Mouse (Mus musculus) CH12.LX (cell line): ENCODE data around the gene Oxct1. TPM values are rescaled to one million over a fixed set of nuclear protein-coding genes. Genes with fewer than 3 reads are reported as not detected.

Experiments used
- DNase-seq: peaks from one replicate; pipeline ENCODE4 v3.0.0-alpha.2; 2013; ENCODE audit errors: extremely low read depth
- H3K27ac ChIP-seq: 2 replicates; pipeline ENCODE4 v1.5.1; 2012; ENCODE audit warnings: low read depth, mild to moderate bottlenecking, control low read depth, moderate library complexity; ENCODE audit not compliant: insufficient read depth
- H3K27me3 ChIP-seq: replicated peaks from 2 replicates; pipeline ENCODE3; 2012; ENCODE audit warnings: inconsistent platforms
- H3K36me3 ChIP-seq, 2 experiments: replicated peaks in 1 of 2; 2 replicates each; pipeline versions ENCODE3 to v1.6.1; 2012; ENCODE audit warnings: inconsistent platforms in 1 of 2, low read length in 1 of 2, mild to moderate bottlenecking in 1 of 2, mixed read lengths in 1 of 2, moderate library complexity in 1 of 2; ENCODE audit not compliant: control insufficient read depth in 1 of 2, insufficient read depth in 1 of 2
- H3K4me1 ChIP-seq, 2 experiments: 2 replicates each; pipeline ENCODE4 v1.6.1; 2012; ENCODE audit warnings: inconsistent platforms in 1 of 2, moderate library complexity in 1 of 2; ENCODE audit not compliant: insufficient read depth in 2 of 2, control insufficient read depth in 1 of 2
- H3K4me2 ChIP-seq: 2 replicates; pipeline ENCODE4 v1.6.1; 2012; ENCODE audit warnings: low read depth, mild to moderate bottlenecking, control low read depth; ENCODE audit not compliant: poor library complexity, insufficient read depth, severe bottlenecking
- H3K4me3 ChIP-seq, 3 experiments: fragments of 150-350 bp in 1 of 3; sonication (generic) in 1 of 3; replicated peaks in 1 of 3; 2 replicates each; pipeline versions ENCODE3 to v1.5.1; 2011 to 2012; ENCODE audit warnings: low read depth in 2 of 3, low read length in 2 of 3, mild to moderate bottlenecking in 2 of 3, moderate library complexity in 2 of 3, control low read depth in 1 of 3, improper control_type of control experiment in 1 of 3, inconsistent platforms in 1 of 3, mixed read lengths in 1 of 3; ENCODE audit not compliant: poor library complexity in 1 of 3
- H3K79me2 ChIP-seq: replicated peaks from 2 replicates; pipeline ENCODE4 v1.6.1; 2012; ENCODE audit warnings: mild to moderate bottlenecking, moderate library complexity; ENCODE audit not compliant: control insufficient read depth, poor library complexity, insufficient read depth, severe bottlenecking; ENCODE audit errors: extremely low read depth
- H3K9ac ChIP-seq: 2 replicates; pipeline ENCODE4 v1.6.1; 2012; ENCODE audit warnings: low read depth, mild to moderate bottlenecking, control low read depth, moderate library complexity; ENCODE audit not compliant: insufficient read depth
- H3K9me3 ChIP-seq: replicated peaks from 2 replicates; pipeline ENCODE3; 2012; ENCODE audit warnings: low read length, inconsistent platforms, mixed read lengths
- CHD1 ChIP-seq: IDR thresholded peaks from 2 replicates; pipeline ENCODE4 v1.6.1; 2012; ENCODE audit warnings: low read depth, low read length, improper control_type of control experiment, inconsistent platforms
- CHD2 ChIP-seq: IDR thresholded peaks from 2 replicates; pipeline ENCODE4 v1.6.1; 2011; ENCODE audit warnings: low read length, improper control_type of control experiment
- E2F4 ChIP-seq: IDR thresholded peaks from 2 replicates; pipeline ENCODE4 v1.6.1; 2011; ENCODE audit warnings: low read depth, low read length, improper control_type of control experiment; ENCODE audit not compliant: insufficient replicate concordance
- ELF1 ChIP-seq: IDR thresholded peaks from 2 replicates; pipeline ENCODE4 v1.6.1; 2014; ENCODE audit warnings: low read depth, mild to moderate bottlenecking, inconsistent platforms, low read length, improper control_type of control experiment
- EP300 ChIP-seq: IDR thresholded peaks from 2 replicates; pipeline ENCODE4 v1.6.1; 2011; ENCODE audit warnings: low read length, improper control_type of control experiment
- GABPA ChIP-seq: IDR thresholded peaks from 2 replicates; pipeline ENCODE4 v1.6.1; 2012; ENCODE audit warnings: low read depth, low read length, improper control_type of control experiment, inconsistent platforms; ENCODE audit not compliant: insufficient replicate concordance
- HCFC1 ChIP-seq: IDR thresholded peaks from 2 replicates; pipeline ENCODE4 v1.6.1; 2012; ENCODE audit warnings: low read depth, mild to moderate bottlenecking, inconsistent platforms, low read length, improper control_type of control experiment
- IRF4 ChIP-seq: IDR thresholded peaks from 2 replicates; pipeline ENCODE4 v1.6.1; 2014; ENCODE audit warnings: low read depth, mild to moderate bottlenecking, inconsistent platforms, low read length, improper control_type of control experiment
- JUN ChIP-seq: IDR thresholded peaks from 2 replicates; pipeline ENCODE4 v1.6.1; 2011; ENCODE audit warnings: low read depth, mild to moderate bottlenecking, low read length, improper control_type of control experiment, moderate library complexity; ENCODE audit not compliant: insufficient read depth
- JUND ChIP-seq: conservative IDR thresholded peaks from 2 replicates; pipeline ENCODE4 v1.6.1; 2011; ENCODE audit warnings: low read depth, low read length, improper control_type of control experiment
- KAT2A ChIP-seq: IDR thresholded peaks from 2 replicates; pipeline ENCODE4 v1.6.1; 2012; ENCODE audit warnings: low read length, improper control_type of control experiment, inconsistent platforms; ENCODE audit not compliant: insufficient replicate concordance
- MAFK ChIP-seq: IDR thresholded peaks from 2 replicates; pipeline ENCODE4 v1.6.1; 2011; ENCODE audit warnings: low read length, improper control_type of control experiment; ENCODE audit not compliant: insufficient replicate concordance
- MAX ChIP-seq: IDR thresholded peaks from 2 replicates; pipeline ENCODE4 v1.6.1; 2011; ENCODE audit warnings: low read length, improper control_type of control experiment
- MAZ ChIP-seq: IDR thresholded peaks from 2 replicates; pipeline ENCODE4 v1.6.1; 2012; ENCODE audit warnings: low read depth, mild to moderate bottlenecking, inconsistent platforms, low read length, improper control_type of control experiment, moderate library complexity
- MEF2A ChIP-seq: IDR thresholded peaks from 2 replicates; pipeline ENCODE4 v1.6.1; 2014; ENCODE audit warnings: low read depth, mild to moderate bottlenecking, inconsistent platforms, low read length, improper control_type of control experiment, borderline replicate concordance
- MXI1 ChIP-seq: IDR thresholded peaks from 2 replicates; pipeline ENCODE4 v1.6.1; 2011; ENCODE audit warnings: mild to moderate bottlenecking, low read depth, low read length, improper control_type of control experiment
- MYC ChIP-seq: IDR thresholded peaks from 2 replicates; pipeline ENCODE4 v1.6.1; 2011; ENCODE audit warnings: low read depth, mild to moderate bottlenecking, improper control_type of control experiment, low read length
- NRF1 ChIP-seq: IDR thresholded peaks from 2 replicates; pipeline ENCODE4 v1.6.1; 2014; ENCODE audit warnings: low read depth, mild to moderate bottlenecking, inconsistent platforms, low read length, improper control_type of control experiment, moderate library complexity
- PAX5 ChIP-seq: IDR thresholded peaks from 2 replicates; pipeline ENCODE4 v1.6.1; 2012; ENCODE audit warnings: low read length, inconsistent platforms, mixed read lengths
- POLR2A ChIP-seq: IDR thresholded peaks from 2 replicates; pipeline ENCODE4 v1.6.1; 2011; ENCODE audit warnings: low read depth, mild to moderate bottlenecking, improper control_type of control experiment, low read length
- POLR2AphosphoS2 ChIP-seq: IDR thresholded peaks from 2 replicates; pipeline ENCODE4 v1.6.1; 2011; ENCODE audit warnings: low read depth, low read length, improper control_type of control experiment
- RAD21 ChIP-seq: IDR thresholded peaks from 2 replicates; pipeline ENCODE4 v1.6.1; 2011; ENCODE audit warnings: low read depth, mild to moderate bottlenecking, low read length, improper control_type of control experiment, moderate library complexity
- RCOR1 ChIP-seq: conservative IDR thresholded peaks from 2 replicates; pipeline ENCODE4 v1.6.1; 2012; ENCODE audit warnings: low read depth, mild to moderate bottlenecking, inconsistent platforms, low read length, improper control_type of control experiment
- SIN3A ChIP-seq: IDR thresholded peaks from 2 replicates; pipeline ENCODE4 v1.6.1; 2012; ENCODE audit warnings: low read length, improper control_type of control experiment, inconsistent platforms
- TCF12 ChIP-seq: IDR thresholded peaks from 2 replicates; pipeline ENCODE4 v1.6.1; 2014; ENCODE audit warnings: low read depth, mild to moderate bottlenecking, inconsistent platforms, low read length, improper control_type of control experiment
- USF2 ChIP-seq: conservative IDR thresholded peaks from 2 replicates; pipeline ENCODE4 v1.6.1; 2011; ENCODE audit warnings: low read depth, low read length, improper control_type of control experiment
- ZC3H11A ChIP-seq: IDR thresholded peaks from 2 replicates; pipeline ENCODE4 v1.6.1; 2012; ENCODE audit warnings: low read depth, mild to moderate bottlenecking, inconsistent platforms, low read length, improper control_type of control experiment
- ZMIZ1 ChIP-seq: IDR thresholded peaks from 2 replicates; pipeline ENCODE4 v1.6.1; 2012; ENCODE audit warnings: low read depth, mild to moderate bottlenecking, inconsistent platforms, low read length, improper control_type of control experiment
- ZNF384 ChIP-seq: IDR thresholded peaks from 2 replicates; pipeline ENCODE4 v1.6.1; 2012; ENCODE audit warnings: low read depth, low read length, improper control_type of control experiment, inconsistent platforms
- dilution Hi-C: fragments of 300-500 bp; cut with MboI; formaldehyde crosslinking; loops from 2 replicates; pipeline ENCODE4 v1.14.3; 2020; ENCODE audit warnings: low sequenced_read_pairs; ENCODE audit not compliant: extremely low pct_unique_long_range_greater_than_20kb, extremely low pct_ligation_motif_present
- in situ Hi-C: fragments of 300-500 bp; cut with MboI; formaldehyde crosslinking; loops from 3 replicates; pipeline ENCODE4 v1.14.3; 2019; ENCODE audit warnings: low sequenced_read_pairs, low pct_ligation_motif_present, low pct_unique_long_range_greater_than_20kb, mixed read lengths
- polyA plus RNA-seq: library from polyadenylated mRNA; unstranded; fragments of >175 nt; gene quantifications from 2 replicates; pipeline ENCODE4 v1.2.1, GENCODE M21; 2012; ENCODE audit warnings: low read depth; ENCODE audit not compliant: insufficient read length
- total RNA-seq, 2 experiments: library from RNA; depleted of rRNA; stranded (reverse); fragments of 300-350 nt in 1 of 2; fragments of >200 nt in 1 of 2; gene quantifications; 2 replicates each; pipeline ENCODE4 v1.2.3; 2012 to 2014

Oxct1 gene
- total and polyA plus RNA-seq, 3 experiments = 101 to 127 (median 105) TPM

DNA sequence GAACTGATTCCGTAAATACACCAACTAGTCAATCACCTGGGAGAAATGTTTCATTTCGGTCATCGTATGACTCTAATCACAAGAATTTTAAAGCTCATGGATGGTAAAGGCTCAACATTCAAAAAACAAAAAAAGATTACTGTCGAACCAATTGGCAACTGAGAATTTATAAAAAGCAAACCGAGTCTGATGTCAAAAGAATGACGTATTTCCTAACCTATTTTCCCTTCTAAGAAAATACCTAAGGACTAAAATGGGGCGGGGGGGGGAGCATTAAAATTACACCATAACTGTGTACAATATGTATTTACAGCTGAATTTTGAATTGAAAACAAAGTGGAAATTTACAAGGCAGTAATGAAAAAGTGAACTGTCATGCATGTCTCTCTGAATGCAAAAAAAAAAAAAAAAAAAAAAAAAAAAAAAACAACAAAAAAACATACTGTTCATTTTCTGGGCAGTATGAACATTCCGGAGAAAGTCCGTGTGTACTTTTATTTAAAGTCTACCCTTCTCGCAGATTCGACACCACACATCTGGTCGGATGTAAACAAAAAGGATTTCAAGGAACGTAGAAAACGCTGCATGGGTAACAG lies 31.2 kb upstream of the Oxct1 start:
- no peak for DNase-seq
- peak overlapping the region; percentile 83 for H3K4me2 ChIP-seq
- dilution Hi-C loops (no loop called here), in situ Hi-C loops (no loop called here)
- H3K36me3 ChIP-seq = peaks cover 16 to 24% of the 10 kb centered on the region in 2 experiments
- H3K4me3 ChIP-seq = peak overlapping the region; percentile 65 to 90 (median 81)
- no peaks in the 10 kb centered on the region for H3K27me3 ChIP-seq
- peak overlapping the region; percentile 94 for H3K27ac ChIP-seq
- no peaks in the 10 kb centered on the region for H3K9me3 ChIP-seq
- TF ChIP-seq MAFK (no peak), E2F4 (no peak), SIN3A (0 out of 2 replicates have a peak, but pooled peaks have one; percentile 90), MXI1 (no peak), JUN (no peak), GABPA (no peak), MEF2A (no peak), PAX5 (no peak), ZNF384 (peak; percentile 88), MYC (0 out of 2 replicates have a peak, but pooled peaks have one; percentile 58), USF2 (no peak), HCFC1 (no peak; the same call in 1 of the 2 replicates), CHD1 (peak; percentile 96), JUND (no peak), POLR2AphosphoS2 (no peak), POLR2A (no peak), IRF4 (no peak), MAZ (no peak), KAT2A (no peak), NRF1 (no peak), CHD2 (no peak), TCF12 (no peak), ZC3H11A (no peak; the same call in 1 of the 2 replicates), ELF1 (no peak), RCOR1 (no peak), ZMIZ1 (no peak), RAD21 (no peak), EP300 (no peak), MAX (no peak)
- H3K79me2 ChIP-seq = peaks cover 6% of the 10 kb centered on the region; the same call in 1 of the 2 replicates
- peak overlapping the region; percentile 55 for H3K9ac ChIP-seq
- H3K4me1 ChIP-seq = peaks cover 3 to 18% of the 10 kb centered on the region in 2 experiments; a peak in 3 of 4 replicates
